Mouse (Mus musculus) small intestine, adult 2 months (tissue): ENCODE results near the gene Gpm6b. TPM values are rescaled to one million over a fixed set of nuclear protein-coding genes. Genes with fewer than 3 reads are reported as not detected.
A peak's percentile ranks its signal among the peaks of the same experiment; 100 is the strongest.

ENCODE experiments used
- H3K27ac ChIP-seq: fragments of 200-500 bp; 2 replicates; pipeline ENCODE4 v1.5.1; 2012; ENCODE audit warnings: low read depth, low read length, control low read depth, inconsistent platforms; ENCODE audit not compliant: insufficient read depth
- H3K27me3 ChIP-seq: fragments of 200-500 bp; 2 replicates; pipeline ENCODE4 v1.6.1; 2012; ENCODE audit warnings: mild to moderate bottlenecking, moderate library complexity, low read length, inconsistent platforms; ENCODE audit not compliant: control insufficient read depth, insufficient read depth
- H3K36me3 ChIP-seq: fragments of 200-500 bp; 2 replicates; pipeline ENCODE4 v1.6.1; 2012; ENCODE audit warnings: mild to moderate bottlenecking, low read length, control low read depth, inconsistent platforms; ENCODE audit not compliant: control insufficient read depth, insufficient read depth
- H3K4me1 ChIP-seq: fragments of 200-500 bp; 2 replicates; pipeline ENCODE4 v1.6.1; 2012; ENCODE audit warnings: low read length, inconsistent platforms, mixed read lengths; ENCODE audit not compliant: control insufficient read depth, insufficient read depth, insufficient read length
- H3K4me3 ChIP-seq: fragments of 200-500 bp; 2 replicates; pipeline ENCODE4 v1.5.1; 2012; ENCODE audit warnings: low read depth, mild to moderate bottlenecking, control low read depth, inconsistent platforms, low read length, moderate library complexity
- CTCF ChIP-seq: fragments of 200-500 bp; IDR thresholded peaks from 2 replicates; pipeline ENCODE4 v1.5.1; 2012; ENCODE audit warnings: low read depth, mild to moderate bottlenecking, control low read depth, inconsistent platforms, low read length, moderate library complexity, mixed read lengths; ENCODE audit not compliant: insufficient replicate concordance, insufficient read length; ENCODE audit errors: extremely low read depth
- POLR2A ChIP-seq: fragments of 200-500 bp; IDR thresholded peaks from 2 replicates; pipeline ENCODE4 v1.6.1; 2012; ENCODE audit warnings: low read depth, mild to moderate bottlenecking, control low read depth, inconsistent platforms, low read length, moderate library complexity
- WGBS: fragments of 180-500 bp; shearing (Covaris S2); methylation state at CpG from one replicate; pipeline ENCODE4 v1.1.7; 2018; 5-methylcytosine and 5-hydroxymethylcytosine counted together
- polyA plus RNA-seq: library from polyadenylated mRNA; depleted of rRNA; stranded (reverse); fragments of >200 nt; gene quantifications from 2 replicates; pipeline ENCODE4 v1.2.3, GENCODE M21; 2012; rRNA removed

The Gpm6b gene
- polyA plus RNA-seq, result 0.47 and 0.75 TPM in 2 replicates

GRCm38 (mm10) chrX:166238831-166239460, at the start of gene Gpm6b:
Gene Gpm6b (plus strand): TSS chrX:166238911.
- TF ChIP-seq CTCF (no peak), POLR2A (no peak)
- WGBS, result 19% methylated on average over 55 of the region's 63 CpGs
- no peaks in the 10 kb centered on the region; the same call in 1 of the 2 replicates for H3K27me3 ChIP-seq
- no peak within 1 kb of the TSS for H3K27ac ChIP-seq
- H3K4me1 ChIP-seq, result no peaks in the 10 kb centered on the region
- H3K4me3 ChIP-seq, result peak within 1 kb of the TSS; percentile 67
- no peaks in the 10 kb centered on the region for H3K36me3 ChIP-seq

DNA sequence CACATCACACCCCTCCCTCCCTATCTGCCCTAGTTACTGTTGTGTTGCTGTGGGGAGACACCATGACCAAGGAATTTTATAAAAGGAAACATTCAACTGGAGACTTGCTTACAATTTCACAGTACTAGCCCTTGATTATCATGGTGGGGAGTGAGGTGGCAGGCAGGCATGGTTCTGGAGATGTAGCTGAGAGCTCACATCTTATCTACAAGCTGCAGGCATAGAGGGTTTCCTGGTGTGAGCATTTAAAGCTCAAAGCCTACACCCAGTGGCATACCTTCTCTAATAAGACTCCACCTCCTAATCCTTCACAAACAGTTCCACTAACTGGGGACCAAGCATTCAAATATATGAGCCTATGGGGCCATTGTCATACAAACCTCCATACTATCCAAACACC, 42.4 kb upstream of the Gpm6b start:
- Histone ChIP-seq H3K4me1 (no peaks in the 10 kb centered on the region), H3K27me3 (no peaks in the 10 kb centered on the region), H3K36me3 (no peaks in the 10 kb centered on the region), H3K27ac (no peak overlapping the region), H3K4me3 (no peak overlapping the region)
- TF ChIP-seq POLR2A (no peak), CTCF (no peak)

GRCm38 (mm10) chrX:166198266-166198665, 40.4 kb upstream of the Gpm6b start:
- no peaks in the 10 kb centered on the region for H3K4me1 ChIP-seq
- no peak overlapping the region for H3K4me3 ChIP-seq
- H3K36me3 ChIP-seq, result no peaks in the 10 kb centered on the region
- no peak overlapping the region for H3K27ac ChIP-seq
- no peaks in the 10 kb centered on the region for H3K27me3 ChIP-seq
- WGBS, result 91% methylated on average over 2 of the region's 2 CpGs
- no peak for TF ChIP-seq CTCF
- TF ChIP-seq POLR2A, result no peak

GRCm38 (mm10) chrX:166199812-166200211, 38.9 kb upstream of the Gpm6b start:
- TF ChIP-seq CTCF, result no peak
- no peak for TF ChIP-seq POLR2A
- Histone ChIP-seq H3K36me3 (no peaks in the 10 kb centered on the region), H3K4me1 (no peaks in the 10 kb centered on the region), H3K27ac (no peak overlapping the region), H3K27me3 (no peaks in the 10 kb centered on the region), H3K4me3 (no peak overlapping the region)

DNA sequence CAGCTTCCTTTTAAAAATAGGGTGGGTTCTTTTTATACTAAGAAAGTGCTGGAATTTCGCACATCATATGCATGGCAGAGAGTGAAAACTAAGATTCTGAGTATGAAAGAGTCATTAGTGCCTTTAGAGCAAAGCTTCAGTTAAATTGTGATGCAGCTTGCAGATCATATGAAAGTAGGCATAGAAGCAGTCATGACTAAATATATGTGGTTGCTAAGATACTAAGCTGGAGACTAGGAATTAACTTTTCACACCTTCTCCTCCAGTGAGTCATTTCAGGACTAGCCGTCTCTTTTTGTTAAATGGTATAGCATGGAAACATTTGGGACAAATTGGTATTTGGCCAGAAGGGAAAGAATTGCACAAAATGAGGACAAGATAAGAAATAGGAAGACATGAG, 24.1 kb upstream of the Gpm6b start:
- Histone ChIP-seq H3K4me1 (no peaks in the 10 kb centered on the region), H3K27me3 (no peaks in the 10 kb centered on the region), H3K27ac (no peak overlapping the region), H3K4me3 (no peak overlapping the region), H3K36me3 (no peaks in the 10 kb centered on the region)
- WGBS, result 66% methylated on average over 2 of the region's 2 CpGs
- no peak for TF ChIP-seq CTCF
- no peak for TF ChIP-seq POLR2A

DNA sequence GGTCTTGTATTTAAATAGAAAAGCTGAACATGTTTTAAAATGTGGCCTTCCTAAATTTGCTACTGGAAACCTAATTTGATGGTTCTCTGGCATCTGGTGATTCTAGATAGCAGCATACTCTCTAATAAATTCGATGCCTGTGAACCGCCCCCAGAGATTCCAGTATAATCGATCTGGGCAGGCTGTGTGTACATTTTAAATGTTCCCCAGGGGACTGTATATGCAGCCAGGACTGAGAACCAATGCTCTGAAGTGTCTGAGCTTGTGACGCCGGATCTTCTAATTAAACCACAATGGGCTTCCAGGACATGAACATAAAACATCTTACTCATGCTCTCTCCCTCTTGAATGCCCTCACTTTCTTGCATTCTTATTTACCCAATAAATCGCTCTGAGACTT, 22.5 kb upstream of the Gpm6b start:
- Histone ChIP-seq H3K27ac (no peak overlapping the region), H3K4me3 (no peak overlapping the region), H3K36me3 (no peaks in the 10 kb centered on the region), H3K27me3 (no peaks in the 10 kb centered on the region), H3K4me1 (no peaks in the 10 kb centered on the region)
- 78% methylated on average over 6 of the region's 6 CpGs for WGBS
- TF ChIP-seq CTCF, result no peak
- no peak for TF ChIP-seq POLR2A

DNA sequence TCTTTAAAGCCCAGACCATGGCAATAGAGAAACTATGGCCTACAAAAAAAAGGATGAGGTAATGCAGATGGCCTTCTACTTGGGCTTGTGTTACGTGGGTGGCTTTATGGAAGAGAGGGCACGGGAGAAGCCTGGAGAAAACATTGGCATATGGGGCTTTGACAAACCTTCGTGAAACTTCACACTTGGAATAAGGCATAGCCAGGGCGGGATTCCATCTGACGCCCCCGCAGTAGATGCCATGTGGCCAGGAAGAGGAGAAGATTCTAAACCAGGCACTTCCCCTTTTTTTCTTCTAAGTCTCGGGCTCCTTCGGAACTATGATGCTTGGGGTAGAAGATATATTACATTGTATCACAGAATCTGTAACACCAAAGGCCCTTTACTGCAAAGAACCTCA, 22.0 kb upstream of the Gpm6b start:
- 87% methylated on average over 8 of the region's 8 CpGs for WGBS
- H3K36me3 ChIP-seq, result no peaks in the 10 kb centered on the region
- no peak overlapping the region for H3K27ac ChIP-seq
- no peak overlapping the region for H3K4me3 ChIP-seq
- TF ChIP-seq CTCF (no peak), POLR2A (no peak)
- H3K27me3 ChIP-seq, result no peaks in the 10 kb centered on the region
- H3K4me1 ChIP-seq, result no peaks in the 10 kb centered on the region
